Mouse (Mus musculus) neural tube, embryonic 11.5 days (tissue): Measurements from ENCODE around the gene Cds1. TPM values are rescaled to one million over a fixed set of nuclear protein-coding genes. Genes with fewer than 3 reads are reported as not detected.

Experiments used
- ATAC-seq: fragments of 200-750 bp; cut with Nextera tagmentation; 2 replicates; pipeline ENCODE4 v1.8.0; 2017; ENCODE audit warnings: moderate number of reproducible peaks, mild to moderate bottlenecking, moderate TSS enrichment, moderate library complexity; ENCODE audit not compliant: insufficient read depth, low FRiP score, low TSS enrichment
- DNase-seq: peaks from one replicate; pipeline ENCODE4 v3.0.0-alpha.2; 2015; ENCODE audit warnings: low spot score
- H3K27ac ChIP-seq: fragments of 300-500 bp; sonication (generic); 2 replicates; pipeline ENCODE4 v1.5.1; 2014; ENCODE audit warnings: low read depth, mild to moderate bottlenecking, low read length
- H3K27me3 ChIP-seq: fragments of 300-500 bp; sonication (generic); 2 replicates; pipeline ENCODE4 v1.6.1; 2014; ENCODE audit warnings: mild to moderate bottlenecking, low read length, mixed read lengths; ENCODE audit not compliant: control insufficient read depth, insufficient read depth
- H3K36me3 ChIP-seq: fragments of 300-500 bp; sonication (generic); 2 replicates; pipeline ENCODE4 v1.6.1; 2014; ENCODE audit warnings: mild to moderate bottlenecking, low read length, moderate library complexity, mixed read lengths; ENCODE audit not compliant: control insufficient read depth, insufficient read depth
- H3K4me1 ChIP-seq: fragments of 300-500 bp; sonication (generic); 2 replicates; pipeline ENCODE4 v1.6.1; 2014; ENCODE audit warnings: low read length, mixed read lengths; ENCODE audit not compliant: control insufficient read depth, insufficient read depth
- H3K4me2 ChIP-seq: fragments of 300-500 bp; sonication (generic); 2 replicates; pipeline ENCODE4 v1.6.1; 2014; ENCODE audit warnings: low read depth, mild to moderate bottlenecking, moderate library complexity
- H3K4me3 ChIP-seq: fragments of 300-500 bp; sonication (generic); 2 replicates; pipeline ENCODE4 v1.5.1; 2014; ENCODE audit warnings: low read depth, low read length
- H3K9ac ChIP-seq: fragments of 300-500 bp; sonication (generic); 2 replicates; pipeline ENCODE4 v1.6.1; 2014; ENCODE audit warnings: mild to moderate bottlenecking, low read length
- H3K9me3 ChIP-seq: fragments of 300-500 bp; sonication (generic); 2 replicates; pipeline ENCODE4 v1.6.1; 2016; ENCODE audit warnings: low read length; ENCODE audit not compliant: control insufficient read depth
- WGBS: fragments of 180-500 bp; shearing (Covaris S2); extraction: QIAGEN DNeasy Blood & Tissue Kit; methylation state at CpG from one replicate; pipeline ENCODE4 v1.1.7; 2014; 5-methylcytosine and 5-hydroxymethylcytosine counted together
- polyA plus RNA-seq: library from polyadenylated mRNA; unstranded; fragments of >200 nt; fragmentation: Nextera tagmentation; extraction: Ambion mirVana; gene quantifications from 2 replicates; pipeline ENCODE4 v1.2.1, GENCODE M21; 2014

The Cds1 gene
- polyA plus RNA-seq, 1 experiment from 2014 or later: 0.90 TPM

GRCm38 (mm10) chr5:101855475-101855874 lies 90.5 kb downstream of the Cds1 start:
- no peak overlapping the region for H3K4me2 ChIP-seq
- ATAC-seq (no peak), DNase-seq (no peak)
- no peak overlapping the region for H3K9ac ChIP-seq
- no peak overlapping the region for H3K27ac ChIP-seq
- H3K9me3 ChIP-seq: no peaks in the 10 kb centered on the region
- no peak overlapping the region for H3K4me3 ChIP-seq
- no peaks in the 10 kb centered on the region for H3K27me3 ChIP-seq
- H3K36me3 ChIP-seq: peaks cover 37% of the 10 kb centered on the region
- WGBS: 95% methylated on average over 16 of the region's 16 CpGs
- H3K4me1 ChIP-seq: no peaks in the 10 kb centered on the region

GRCm38 (mm10) chr5:101858891-101859436 lies 94.0 kb downstream of the Cds1 start:
- no peak overlapping the region for H3K27ac ChIP-seq
- no peak for DNase-seq
- no peak overlapping the region for H3K4me3 ChIP-seq
- H3K27me3 ChIP-seq: no peaks in the 10 kb centered on the region
- no peaks in the 10 kb centered on the region for H3K9me3 ChIP-seq
- H3K4me1 ChIP-seq: no peaks in the 10 kb centered on the region
- H3K4me2 ChIP-seq: no peak overlapping the region
- H3K36me3 ChIP-seq: peaks cover 27% of the 10 kb centered on the region
- WGBS: 92% methylated on average over 10 of the region's 10 CpGs
- no peak overlapping the region for H3K9ac ChIP-seq
- ATAC-seq: no peak

GRCm38 (mm10) chr5:101861786-101862571 lies 97.0 kb downstream of the Cds1 start:
- H3K4me2 ChIP-seq: no peak overlapping the region
- no peak overlapping the region for H3K4me3 ChIP-seq
- no peaks in the 10 kb centered on the region for H3K4me1 ChIP-seq
- H3K9me3 ChIP-seq: no peaks in the 10 kb centered on the region
- ATAC-seq: no peak
- peaks cover 15% of the 10 kb centered on the region for H3K36me3 ChIP-seq
- H3K9ac ChIP-seq: no peak overlapping the region
- no peak for DNase-seq
- WGBS: 89% methylated on average over 18 of the region's 18 CpGs
- no peaks in the 10 kb centered on the region for H3K27me3 ChIP-seq
- no peak overlapping the region for H3K27ac ChIP-seq

GRCm38 (mm10) chr5:101862651-101863050 lies 97.7 kb downstream of the Cds1 start:
- H3K4me3 ChIP-seq: no peak overlapping the region
- H3K4me2 ChIP-seq: no peak overlapping the region
- no peak overlapping the region for H3K9ac ChIP-seq
- H3K9me3 ChIP-seq: no peaks in the 10 kb centered on the region
- no peak for DNase-seq
- H3K27ac ChIP-seq: no peak overlapping the region
- H3K27me3 ChIP-seq: no peaks in the 10 kb centered on the region
- peaks cover 14% of the 10 kb centered on the region for H3K36me3 ChIP-seq
- no peak for ATAC-seq
- 87% methylated on average over 8 of the region's 8 CpGs for WGBS
- H3K4me1 ChIP-seq: no peaks in the 10 kb centered on the region

GRCm38 (mm10) chr5:101863946-101864345 lies 99.0 kb downstream of the Cds1 start:
- H3K4me2 ChIP-seq: no peak overlapping the region
- H3K27me3 ChIP-seq: no peaks in the 10 kb centered on the region
- 91% methylated on average over 6 of the region's 6 CpGs for WGBS
- no peaks in the 10 kb centered on the region for H3K9me3 ChIP-seq
- ATAC-seq (no peak), DNase-seq (no peak)
- peaks cover 19% of the 10 kb centered on the region for H3K36me3 ChIP-seq
- no peak overlapping the region for H3K4me3 ChIP-seq
- H3K27ac ChIP-seq: no peak overlapping the region
- H3K9ac ChIP-seq: no peak overlapping the region
- H3K4me1 ChIP-seq: no peaks in the 10 kb centered on the region

GRCm38 (mm10) chr5:101866722-101867121 lies 101.8 kb downstream of the Cds1 start:
- H3K36me3 ChIP-seq: peaks cover 20% of the 10 kb centered on the region

More at GRCm38 (mm10) chr5:101866722-101867121, 101.8 kb downstream of the Cds1 start:
- no peaks in the 10 kb centered on the region for H3K27me3 ChIP-seq
- no peaks in the 10 kb centered on the region for H3K4me1 ChIP-seq
- H3K4me3 ChIP-seq: no peak overlapping the region
- WGBS: 85% methylated on average over 2 of the region's 2 CpGs
- ATAC-seq: no peak
- H3K4me2 ChIP-seq: no peak overlapping the region
- H3K27ac ChIP-seq: no peak overlapping the region
- no peak for DNase-seq
- no peak overlapping the region for H3K9ac ChIP-seq
- H3K9me3 ChIP-seq: no peaks in the 10 kb centered on the region

Other genes with a start within 250 kb of the Cds1 start
- 7.4 and 7.5 TPM in 2 replicates for gene Nkx6-1, start 100.1 kb upstream of the Cds1 start, polyA plus RNA-seq